1 mouse cellular context compared by ENCODE assay signal in genomic region chr3:98335331-98335730, GRCm38 (mm10).
TF ChIP-seq lines count a peak whose summit lies in the region.

No protein-coding gene starts in this region.

TF ChIP-seq in CH12.LX, 34 proteins besides CTCF, POLR2A, EP300 and RAD21:
- TF ChIP-seq CHD2 (IDR thresholded peaks at IDR 0.05; ENCODE audit: low read length) (peak; percentile 42; the same call in 1 of the 2 replicates), GABPA (IDR thresholded peaks at IDR 0.05; ENCODE audit: insufficient replicate concordance, low read depth, low read length) (no peak), BHLHE40 (IDR thresholded peaks at IDR 0.05; ENCODE audit: low read depth, low read length) (no peak), KAT2A (IDR thresholded peaks at IDR 0.05; ENCODE audit: insufficient replicate concordance, low read length) (no peak), MXI1 (IDR thresholded peaks at IDR 0.05; ENCODE audit: low read depth, low read length) (no peak), ZNF384 (IDR thresholded peaks at IDR 0.05; ENCODE audit: low read depth, low read length) (peak; percentile 72)
